Mouse (Mus musculus): ENCODE results near the gene Olfr165.
"Not testable (repeated sequence)": the region's sequence is repeated elsewhere in the genome, so short reads cannot be mapped to it uniquely, and the experiment has no call there.

GRCm38 (mm10) chr16:19458741-19459140 is 35.8 kb upstream of the Olfr165 start:
- TF ChIP-seq MEF2A (IDR thresholded peaks at IDR 0.05; ENCODE audit: borderline replicate concordance, low read depth, low read length); CTCF (conservative IDR thresholded peaks at IDR 0.05 in 1 of 2, IDR thresholded peaks at IDR 0.05 in 1 of 2; ENCODE audit: low read depth in 2 of 2, low read length in 2 of 2); E2F4 (IDR thresholded peaks at IDR 0.05; ENCODE audit: insufficient replicate concordance, low read depth, low read length); TBP (conservative IDR thresholded peaks at IDR 0.05; ENCODE audit: low read depth, low read length): not testable (repeated sequence)

All from CH12.LX (cell line).